Mouse (Mus musculus): Measurements from ENCODE around the gene Srcap. TPM values are rescaled to one million over a fixed set of nuclear protein-coding genes. Genes with fewer than 3 reads are reported as not detected.

The Srcap gene
- polyA plus RNA-seq, 1 experiment from 2014 or later = 57.9 TPM

DNA sequence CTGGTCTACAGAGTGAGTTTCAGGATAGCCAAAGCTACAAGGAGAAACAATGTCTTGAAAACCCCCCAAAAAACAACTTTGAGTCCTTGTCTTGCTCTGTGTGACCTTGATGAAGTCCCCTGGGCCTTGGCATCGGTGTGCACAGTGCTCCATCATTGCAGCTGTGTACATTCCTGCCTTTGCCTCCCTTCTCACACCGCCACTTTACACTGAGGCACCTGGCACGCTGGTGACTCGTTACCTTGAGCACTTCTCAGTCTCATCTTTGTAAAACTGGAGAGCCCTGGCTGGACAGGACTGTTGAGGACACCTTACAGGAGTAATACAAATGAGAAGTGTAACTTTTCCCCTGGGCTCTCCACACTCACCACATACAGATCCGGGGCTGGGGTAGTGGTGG is 75.4 kb downstream of the Srcap start:
- Histone ChIP-seq H3K27ac (peak overlapping the region; percentile 83), H3K36me3 (peaks cover 62% of the 10 kb centered on the region)

DNA sequence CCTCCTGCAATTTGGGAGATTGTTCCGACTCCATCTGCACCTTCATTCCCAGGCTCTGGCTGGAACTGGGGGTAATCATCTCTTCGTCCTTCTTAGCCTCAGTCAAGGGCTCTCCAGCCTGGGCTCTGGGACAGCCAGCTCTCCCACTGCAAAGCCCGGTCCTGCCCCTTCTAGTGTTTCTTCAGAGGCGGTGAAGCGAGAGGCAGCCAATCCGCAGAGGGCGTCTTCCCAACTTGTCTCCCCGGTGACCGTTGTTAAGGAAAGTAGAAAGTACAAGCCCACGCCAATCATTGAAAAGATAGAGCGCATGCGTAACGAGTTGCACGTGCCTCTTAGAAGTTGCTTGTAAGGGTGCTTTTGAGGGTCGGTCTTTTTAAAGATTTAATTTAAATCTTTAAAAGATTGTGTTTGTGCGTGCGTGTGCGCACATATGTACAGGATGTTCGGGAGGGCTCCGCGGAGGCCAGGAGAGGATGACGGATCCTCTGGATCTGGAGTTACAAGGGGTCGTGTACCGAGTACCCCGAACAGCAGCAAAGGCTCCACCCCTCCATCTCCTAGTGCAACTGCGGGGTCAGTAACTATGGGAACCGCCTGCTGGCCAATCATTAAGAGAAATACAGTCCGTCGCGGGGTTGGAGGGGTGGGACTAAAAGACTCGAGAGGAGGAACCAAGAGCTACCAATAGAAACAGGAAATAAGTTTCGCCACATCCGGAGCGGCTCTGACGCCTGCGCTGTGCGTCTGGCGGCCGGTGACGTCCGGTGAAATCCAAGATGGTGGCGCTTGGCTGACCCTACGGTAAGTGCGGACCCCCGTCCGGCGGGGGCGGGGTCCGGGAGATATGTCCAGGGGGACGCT is 76.5 kb downstream of the Srcap start, which contains the start of the genes Ccdc189 and Rnf40:
Ccdc189 (minus strand) TSS at position 585 of the 861 bp plus-strand sequence.
Rnf40 (plus strand) TSS at position 757 of the 861 bp plus-strand sequence.
- peaks cover 62% of the 10 kb centered on the region for H3K36me3 ChIP-seq
- H3K4me3 ChIP-seq (replicated peaks) = peak within 1 kb of the TSS; percentile 84
- peak within 1 kb of the TSS; percentile 83 for H3K9ac ChIP-seq
- no peaks in the 10 kb centered on the region for H3K9me3 ChIP-seq (replicated peaks)
- peak; percentile 98 for ATAC-seq (replicated peaks; ENCODE audit: low FRiP score)
- H3K27me3 ChIP-seq = no peaks in the 10 kb centered on the region
- H3K27ac ChIP-seq = peak within 1 kb of the TSS; percentile 83
- H3K4me1 ChIP-seq = peaks cover 19% of the 10 kb centered on the region
- H3K4me2 ChIP-seq = peak within 1 kb of the TSS; percentile 78
- WGBS = under 1% methylated on average over 50 of the region's 50 CpGs

More for the DNA sequence above, 75.4 kb downstream of the Srcap start:
- Histone ChIP-seq H3K27me3 (no peaks in the 10 kb centered on the region), H3K4me3 (replicated peaks) (peak overlapping the region; percentile 84), H3K4me2 (peak overlapping the region; percentile 78), H3K9ac (peak overlapping the region; percentile 49), H3K9me3 (replicated peaks) (no peaks in the 10 kb centered on the region), H3K4me1 (peaks cover 19% of the 10 kb centered on the region)
- WGBS = 66% methylated on average over 5 of the region's 5 CpGs
- ATAC-seq (replicated peaks; ENCODE audit: low FRiP score) = no peak

DNA sequence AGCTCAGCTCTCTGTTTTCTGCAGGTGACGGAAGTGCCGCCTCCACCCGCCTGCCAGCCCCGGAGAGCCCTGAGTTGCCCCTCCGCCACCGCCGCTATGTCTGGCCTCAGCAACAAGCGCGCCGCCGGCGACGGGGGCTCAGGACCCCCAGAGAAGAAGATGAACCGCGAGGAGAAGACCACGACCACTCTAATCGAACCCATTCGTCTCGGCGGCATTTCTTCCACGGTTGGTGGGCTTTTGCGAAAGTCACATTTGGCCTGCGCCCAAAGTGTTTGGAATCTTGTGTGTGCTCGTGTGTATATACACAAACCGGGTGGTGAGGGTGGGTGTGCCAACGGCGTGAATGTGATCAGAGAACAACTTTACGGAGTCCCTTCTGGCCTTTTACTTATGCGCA is 77.1 kb downstream of the Srcap start:
- Histone ChIP-seq H3K9me3 (replicated peaks) (no peaks in the 10 kb centered on the region), H3K9ac (peak overlapping the region; percentile 83), H3K27me3 (no peaks in the 10 kb centered on the region), H3K4me3 (replicated peaks) (peak overlapping the region; percentile 84), H3K4me2 (peak overlapping the region; percentile 78), H3K4me1 (peaks cover 19% of the 10 kb centered on the region), H3K36me3 (peaks cover 62% of the 10 kb centered on the region), H3K27ac (peak overlapping the region; percentile 72)
- 5% methylated on average over 29 of the region's 29 CpGs for WGBS
- ATAC-seq (replicated peaks; ENCODE audit: low FRiP score) = no peak

DNA sequence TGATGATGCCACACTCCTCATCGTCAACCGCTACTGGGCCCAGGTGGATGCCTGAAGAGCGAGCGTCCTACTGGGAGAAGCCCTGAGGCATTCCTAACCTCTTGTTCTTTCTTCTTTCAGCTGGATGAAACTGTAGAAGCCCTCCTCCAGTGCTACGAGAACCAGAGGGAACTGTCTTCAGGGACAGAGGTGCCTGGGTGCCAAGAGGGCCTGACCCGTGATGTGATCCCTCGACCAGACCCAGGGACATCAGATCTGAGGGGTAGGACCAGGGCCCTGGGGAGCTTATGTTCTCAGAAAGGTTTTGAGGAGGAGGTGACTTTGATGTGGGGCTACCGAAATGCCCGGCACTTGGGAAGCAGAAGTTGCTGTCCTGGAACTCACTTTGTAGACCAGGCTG is 77.9 kb downstream of the Srcap start:
- Histone ChIP-seq H3K9me3 (replicated peaks) (no peaks in the 10 kb centered on the region), H3K27me3 (no peaks in the 10 kb centered on the region), H3K27ac (no peak overlapping the region), H3K4me3 (replicated peaks) (peak overlapping the region; percentile 84), H3K36me3 (peaks cover 62% of the 10 kb centered on the region), H3K9ac (0 out of 2 replicates have a peak overlapping the region, but pooled peaks have one; percentile 83), H3K4me2 (peak overlapping the region; percentile 78), H3K4me1 (peaks cover 19% of the 10 kb centered on the region)
- no peak for ATAC-seq (replicated peaks; ENCODE audit: low FRiP score)
- 84% methylated on average over 9 of the region's 9 CpGs for WGBS

DNA sequence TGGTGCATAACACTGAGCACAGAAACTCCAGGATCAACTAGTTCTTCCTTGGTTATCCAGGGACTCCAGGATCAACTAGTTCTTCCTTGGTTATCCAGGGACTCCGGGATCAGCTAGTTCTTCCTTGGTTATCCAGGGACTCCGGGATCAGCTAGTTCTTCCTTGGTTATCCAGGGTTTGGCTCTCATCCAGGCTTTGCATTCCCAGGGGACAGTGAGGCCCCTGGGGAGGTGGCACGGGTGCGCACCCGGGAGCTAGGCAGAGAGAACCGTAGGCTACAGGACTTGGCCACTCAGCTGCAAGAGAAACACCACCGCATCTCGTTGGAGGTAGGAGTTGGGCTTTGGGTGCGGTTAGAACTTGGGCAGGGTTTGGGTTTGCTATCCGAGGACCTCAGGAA is 79.3 kb downstream of the Srcap start:
- peaks cover 67% of the 10 kb centered on the region for H3K36me3 ChIP-seq
- WGBS = 92% methylated on average over 10 of the region's 10 CpGs
- no peak for ATAC-seq (replicated peaks; ENCODE audit: low FRiP score)
- no peak overlapping the region for H3K27ac ChIP-seq
- no peak overlapping the region for H3K4me3 ChIP-seq (replicated peaks)
- no peak overlapping the region for H3K9ac ChIP-seq
- no peak overlapping the region for H3K4me2 ChIP-seq
- H3K4me1 ChIP-seq = peaks cover 19% of the 10 kb centered on the region
- H3K27me3 ChIP-seq = no peaks in the 10 kb centered on the region
- no peaks in the 10 kb centered on the region for H3K9me3 ChIP-seq (replicated peaks)

DNA sequence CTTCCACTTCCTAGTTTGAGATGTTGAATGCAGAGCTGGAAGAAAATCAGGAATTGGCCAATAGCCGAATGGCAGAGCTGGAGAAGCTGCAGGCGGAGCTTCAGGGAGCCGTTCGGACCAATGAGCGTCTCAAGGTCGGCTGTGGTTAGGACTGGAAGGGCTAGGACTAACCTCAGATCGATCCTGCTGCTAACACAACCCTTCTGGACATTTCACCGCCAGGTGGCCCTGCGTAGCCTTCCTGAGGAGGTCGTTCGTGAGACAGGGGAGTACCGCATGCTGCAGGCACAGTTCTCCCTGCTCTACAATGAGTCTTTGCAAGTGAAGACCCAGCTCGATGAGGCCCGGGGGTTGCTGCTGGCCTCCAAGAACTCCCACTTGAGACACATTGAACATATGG is 80.8 kb downstream of the Srcap start:
- H3K36me3 ChIP-seq = peaks cover 82% of the 10 kb centered on the region
- no peaks in the 10 kb centered on the region for H3K27me3 ChIP-seq
- H3K9me3 ChIP-seq (replicated peaks) = no peaks in the 10 kb centered on the region
- WGBS = 89% methylated on average over 14 of the region's 14 CpGs
- H3K4me2 ChIP-seq = no peak overlapping the region
- H3K27ac ChIP-seq = no peak overlapping the region
- no peak overlapping the region for H3K4me3 ChIP-seq (replicated peaks)
- ATAC-seq (replicated peaks; ENCODE audit: low FRiP score) = no peak
- H3K4me1 ChIP-seq = peaks cover 12% of the 10 kb centered on the region
- no peak overlapping the region for H3K9ac ChIP-seq

DNA sequence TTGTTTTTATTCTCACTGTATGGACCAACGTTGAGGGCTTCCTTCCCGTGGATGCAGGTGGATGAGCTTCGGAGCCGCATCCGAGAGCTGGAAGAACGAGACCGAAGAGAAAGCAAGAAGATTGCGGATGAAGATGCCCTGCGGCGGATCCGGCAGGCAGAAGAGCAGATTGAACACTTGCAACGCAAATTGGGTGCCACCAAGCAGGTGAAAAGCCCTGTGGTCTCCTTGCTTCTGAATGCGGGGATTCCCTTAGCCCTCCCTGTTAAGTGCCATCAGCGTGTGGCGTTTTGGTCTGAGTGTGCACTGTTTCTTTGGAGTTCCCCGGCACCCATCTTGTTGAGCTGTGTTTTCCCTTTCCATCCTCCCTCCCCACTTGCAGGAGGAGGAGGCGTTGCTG is 85.0 kb downstream of the Srcap start:
- no peaks in the 10 kb centered on the region for H3K27me3 ChIP-seq
- no peak overlapping the region for H3K4me2 ChIP-seq
- H3K4me1 ChIP-seq = no peaks in the 10 kb centered on the region
- no peak overlapping the region for H3K9ac ChIP-seq
- H3K4me3 ChIP-seq (replicated peaks) = no peak overlapping the region
- no peak for ATAC-seq (replicated peaks; ENCODE audit: low FRiP score)
- H3K9me3 ChIP-seq (replicated peaks) = no peaks in the 10 kb centered on the region
- peaks cover 100% of the 10 kb centered on the region for H3K36me3 ChIP-seq
- WGBS = 95% methylated on average over 17 of the region's 17 CpGs
- H3K27ac ChIP-seq = no peak overlapping the region

DNA sequence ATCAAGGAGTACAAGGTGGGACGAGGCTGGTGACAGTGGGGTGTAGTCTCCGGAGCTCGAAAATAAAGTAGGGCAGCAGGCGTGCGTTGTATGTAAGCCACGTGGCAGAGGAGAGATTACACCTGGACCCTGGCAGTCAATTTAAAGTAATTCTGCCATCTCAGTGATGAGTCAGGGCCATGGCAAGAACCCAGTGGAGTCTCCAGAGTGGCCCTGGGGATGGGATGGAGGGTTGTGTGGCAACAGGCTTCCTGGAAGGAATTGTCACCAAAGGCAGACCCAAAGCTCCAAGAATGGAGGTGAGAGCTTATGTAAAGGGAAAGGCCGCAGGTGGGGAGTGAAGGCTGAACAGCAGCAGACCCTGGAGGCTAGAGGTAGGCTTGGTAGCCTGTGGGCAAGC is 88.8 kb downstream of the Srcap start:
- Histone ChIP-seq H3K27ac (no peak overlapping the region), H3K27me3 (no peaks in the 10 kb centered on the region), H3K4me3 (replicated peaks) (no peak overlapping the region), H3K9ac (no peak overlapping the region), H3K9me3 (replicated peaks) (no peaks in the 10 kb centered on the region), H3K4me2 (no peak overlapping the region), H3K36me3 (peaks cover 99% of the 10 kb centered on the region), H3K4me1 (no peaks in the 10 kb centered on the region)
- ATAC-seq (replicated peaks; ENCODE audit: low FRiP score) = no peak
- whole genome bisulfite sequencing = 96% methylated on average over 7 of the region's 7 CpGs

DNA sequence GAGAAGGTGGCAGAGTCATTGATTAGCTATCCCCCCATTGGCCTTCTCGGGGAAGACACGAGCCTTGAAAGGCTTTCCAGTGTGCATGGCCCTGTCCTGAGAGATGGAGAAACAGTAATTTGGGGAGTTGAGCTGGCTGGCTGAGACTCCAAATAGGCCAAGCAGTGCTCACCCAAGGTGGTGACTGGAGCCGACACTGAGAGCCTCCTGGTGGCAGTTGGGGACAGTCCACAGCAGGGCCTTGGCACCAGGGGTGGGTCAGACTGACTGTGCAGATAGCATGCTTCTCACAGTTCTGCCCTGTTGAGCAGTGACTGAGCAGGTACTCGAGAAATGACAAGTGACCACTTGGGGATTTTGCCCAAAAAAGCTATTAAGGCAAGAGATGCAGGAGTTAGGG is 90.0 kb downstream of the Srcap start:
- WGBS = 90% methylated on average over 4 of the region's 4 CpGs
- Histone ChIP-seq H3K9me3 (replicated peaks) (no peaks in the 10 kb centered on the region), H3K36me3 (peaks cover 99% of the 10 kb centered on the region), H3K9ac (no peak overlapping the region), H3K27me3 (no peaks in the 10 kb centered on the region), H3K4me2 (no peak overlapping the region), H3K4me1 (no peaks in the 10 kb centered on the region), H3K27ac (no peak overlapping the region), H3K4me3 (replicated peaks) (no peak overlapping the region)
- ATAC-seq (replicated peaks; ENCODE audit: low FRiP score) = no peak

DNA sequence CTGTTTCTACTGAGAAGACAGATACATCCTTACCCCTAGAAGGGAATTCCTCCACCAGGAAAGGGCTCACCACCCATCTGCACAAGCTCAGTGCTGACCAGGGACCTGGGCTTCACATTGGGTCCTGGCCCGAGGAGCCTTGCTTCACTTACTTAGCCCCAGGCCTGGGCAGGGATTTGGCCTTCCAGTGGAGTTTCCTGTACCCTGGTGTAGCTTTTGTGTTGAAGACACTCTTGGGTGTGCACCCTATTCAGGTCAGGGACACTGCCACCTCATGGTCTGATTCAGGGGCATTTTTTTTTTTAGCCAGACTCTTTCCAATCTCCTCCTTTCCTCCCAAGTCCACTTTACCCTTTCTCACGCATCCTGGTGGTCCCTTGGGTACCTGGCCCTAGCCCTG is 91.1 kb downstream of the Srcap start:
- no peak for ATAC-seq (replicated peaks; ENCODE audit: low FRiP score)
- H3K9ac ChIP-seq = no peak overlapping the region
- no peak overlapping the region for H3K4me2 ChIP-seq
- H3K27me3 ChIP-seq = no peaks in the 10 kb centered on the region
- 88% methylated on average over 2 of the region's 2 CpGs for WGBS
- no peak overlapping the region for H3K27ac ChIP-seq
- no peaks in the 10 kb centered on the region for H3K9me3 ChIP-seq (replicated peaks)
- H3K4me3 ChIP-seq (replicated peaks) = no peak overlapping the region
- H3K36me3 ChIP-seq = peaks cover 99% of the 10 kb centered on the region
- no peaks in the 10 kb centered on the region for H3K4me1 ChIP-seq

DNA sequence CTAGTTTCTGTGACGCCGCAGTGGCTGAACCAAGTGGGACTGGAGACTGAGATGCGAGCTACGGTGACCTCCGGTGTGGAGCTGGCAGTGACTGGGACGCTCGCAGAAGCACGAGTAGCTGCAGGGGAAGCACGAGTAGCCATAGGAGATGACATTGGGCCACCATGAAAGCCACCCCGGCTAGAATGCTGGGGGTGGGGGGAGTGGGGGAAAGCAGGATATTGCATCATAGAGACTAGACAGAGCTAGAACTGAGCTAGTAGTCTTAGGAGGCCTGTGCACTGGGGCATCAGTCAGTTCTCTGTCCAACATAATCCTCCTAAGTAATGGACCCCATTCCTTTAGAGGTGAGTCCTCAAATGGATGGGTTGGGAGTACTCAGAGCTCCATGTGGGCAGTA is 92.5 kb downstream of the Srcap start:
- no peak for ATAC-seq (replicated peaks; ENCODE audit: low FRiP score)
- H3K36me3 ChIP-seq = peaks cover 99% of the 10 kb centered on the region
- H3K27ac ChIP-seq = no peak overlapping the region
- H3K4me1 ChIP-seq = no peaks in the 10 kb centered on the region
- no peak overlapping the region for H3K9ac ChIP-seq
- no peaks in the 10 kb centered on the region for H3K27me3 ChIP-seq
- WGBS = 86% methylated on average over 10 of the region's 10 CpGs
- no peaks in the 10 kb centered on the region for H3K9me3 ChIP-seq (replicated peaks)
- H3K4me2 ChIP-seq = no peak overlapping the region
- no peak overlapping the region for H3K4me3 ChIP-seq (replicated peaks)

DNA sequence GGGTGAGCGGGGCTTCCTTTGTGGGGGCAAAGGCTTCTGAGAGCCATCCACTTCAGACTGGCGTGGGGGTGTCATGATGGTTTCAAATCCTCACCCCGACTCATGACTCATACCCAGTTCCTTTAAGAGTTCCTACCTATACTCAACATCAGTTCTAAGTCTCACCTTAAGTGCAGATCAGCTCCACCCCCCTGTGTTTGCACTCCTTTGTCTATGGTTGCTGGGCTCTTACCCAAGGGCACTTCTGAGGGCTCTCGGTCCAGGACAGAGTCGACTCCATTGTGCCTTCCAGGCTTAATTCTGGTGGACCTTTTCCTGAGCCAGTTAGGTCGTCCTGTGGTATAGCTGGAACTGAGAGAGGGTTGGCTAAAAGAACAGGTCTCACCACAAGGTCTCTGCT is 95.4 kb downstream of the Srcap start:
- Histone ChIP-seq H3K36me3 (peaks cover 99% of the 10 kb centered on the region), H3K4me2 (no peak overlapping the region), H3K27ac (no peak overlapping the region), H3K9ac (no peak overlapping the region), H3K27me3 (no peaks in the 10 kb centered on the region), H3K9me3 (replicated peaks) (no peaks in the 10 kb centered on the region), H3K4me1 (no peaks in the 10 kb centered on the region), H3K4me3 (replicated peaks) (no peak overlapping the region)
- ATAC-seq (replicated peaks; ENCODE audit: low FRiP score) = no peak
- 85% methylated on average over 6 of the region's 6 CpGs for WGBS

All from kidney, embryonic 15.5 days (tissue).